Mouse (Mus musculus): ENCODE data around the gene Adamts18. TPM values are rescaled to one million over a fixed set of nuclear protein-coding genes. Genes with fewer than 3 reads are reported as not detected.
A peak's percentile ranks its signal among the peaks of the same experiment; 100 is the strongest.

Gene Adamts18
- polyA plus RNA-seq, 1 experiment, result not detected

DNA sequence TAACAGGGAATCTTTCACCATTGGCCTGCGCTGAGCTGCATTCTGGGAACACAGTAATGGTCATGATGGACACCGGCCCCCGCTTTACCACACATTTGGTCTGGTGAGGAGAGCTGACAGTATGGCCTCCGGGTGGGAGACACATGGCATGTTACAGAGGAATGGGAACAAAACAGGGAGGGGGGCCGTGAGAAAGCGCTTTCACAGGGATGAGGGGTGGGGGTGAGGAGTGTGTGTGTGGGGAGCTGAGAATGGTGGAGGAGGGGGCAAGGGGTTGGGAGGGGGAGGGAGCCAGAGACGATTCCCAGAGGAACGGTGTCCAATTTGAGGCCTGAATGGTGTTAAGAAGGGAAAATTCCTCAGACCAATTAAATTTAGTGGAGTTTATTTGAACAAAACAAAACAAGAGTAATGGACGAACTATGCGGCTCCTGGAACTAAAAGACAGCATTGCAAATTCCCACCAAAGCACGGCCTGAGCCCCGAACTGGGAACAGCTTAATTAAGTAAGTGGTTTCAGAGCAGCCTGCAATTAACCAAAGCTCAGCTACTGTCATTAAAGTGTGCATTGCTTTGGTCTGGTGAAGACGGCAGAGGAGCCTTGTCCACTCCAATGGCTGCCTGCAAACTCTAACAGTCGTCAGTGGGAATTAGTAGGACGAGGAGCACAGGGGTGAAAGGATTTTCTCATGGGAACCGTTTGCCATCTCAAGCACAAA, 181.7 kb downstream of the Adamts18 start:
- Histone ChIP-seq H3ac (ENCODE audit: control insufficient read depth, insufficient read length, low read depth) (no peak overlapping the region), H3K79me2 (ENCODE audit: control insufficient read depth, insufficient read depth) (no peaks in the 10 kb centered on the region), H3K4me3 (ENCODE audit: insufficient read depth, poor library complexity, severe bottlenecking) (no peak overlapping the region), H3K36me3 (ENCODE audit: control insufficient read depth, insufficient read depth) (no peaks in the 10 kb centered on the region), H3K79me3 (ENCODE audit: low read depth) (no peaks in the 10 kb centered on the region), H3K27me3 (ENCODE audit: control insufficient read depth, insufficient read depth, insufficient read length) (no peaks in the 10 kb centered on the region)
- TF ChIP-seq FOSL1 (IDR thresholded peaks at IDR 0.05; ENCODE audit: insufficient read depth, low read length, poor library complexity, severe bottlenecking), result no peak
- no peak for TF ChIP-seq CEBPB (IDR thresholded peaks at IDR 0.05; ENCODE audit: low read depth)
- no peak for TF ChIP-seq MAX (IDR thresholded peaks at IDR 0.05)
- no peak for TF ChIP-seq CTCF (IDR thresholded peaks at IDR 0.05; ENCODE audit: control insufficient read depth, insufficient read depth, insufficient read length)
- TF ChIP-seq MYOD1 (IDR thresholded peaks at IDR 0.05; ENCODE audit: control insufficient read depth, insufficient read length, low read depth), result no peak
- no peak for TF ChIP-seq MYOG (IDR thresholded peaks at IDR 0.05; ENCODE audit: control insufficient read depth, extremely low read depth, insufficient read length)
- no peak for TF ChIP-seq USF1 (IDR thresholded peaks at IDR 0.05; ENCODE audit: low read depth)

DNA sequence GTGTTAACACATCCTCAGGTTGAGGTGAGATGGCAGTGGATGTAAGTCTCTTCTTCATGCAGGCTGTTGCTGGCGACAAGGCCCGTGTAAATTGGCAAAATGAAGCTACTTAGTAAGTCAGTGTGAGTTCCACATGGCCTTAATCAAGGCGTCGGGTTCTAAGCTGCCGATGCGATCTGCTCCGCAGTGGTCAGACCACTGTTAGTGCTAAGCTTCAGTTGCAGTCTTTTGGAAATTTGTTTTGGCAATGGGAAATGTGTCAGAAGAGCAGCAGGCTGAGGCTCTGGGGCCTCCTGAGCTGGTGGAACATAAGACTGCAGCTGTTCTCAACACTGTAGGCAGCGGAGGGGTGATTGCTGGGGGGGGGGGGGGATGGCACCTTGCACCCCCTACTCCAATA, 182.6 kb downstream of the Adamts18 start:
- no peaks in the 10 kb centered on the region for H3K79me3 ChIP-seq (ENCODE audit: low read depth)
- no peaks in the 10 kb centered on the region for H3K36me3 ChIP-seq (ENCODE audit: control insufficient read depth, insufficient read depth)
- TF ChIP-seq MYOG (IDR thresholded peaks at IDR 0.05; ENCODE audit: control insufficient read depth, extremely low read depth, insufficient read length) (no peak), FOSL1 (IDR thresholded peaks at IDR 0.05; ENCODE audit: insufficient read depth, low read length, poor library complexity, severe bottlenecking) (no peak)
- H3ac ChIP-seq (ENCODE audit: control insufficient read depth, insufficient read length, low read depth), result no peak overlapping the region
- no peaks in the 10 kb centered on the region for H3K27me3 ChIP-seq (ENCODE audit: control insufficient read depth, insufficient read depth, insufficient read length)
- no peak overlapping the region for H3K4me3 ChIP-seq (ENCODE audit: insufficient read depth, poor library complexity, severe bottlenecking)
- no peaks in the 10 kb centered on the region for H3K79me2 ChIP-seq (ENCODE audit: control insufficient read depth, insufficient read depth)

DNA sequence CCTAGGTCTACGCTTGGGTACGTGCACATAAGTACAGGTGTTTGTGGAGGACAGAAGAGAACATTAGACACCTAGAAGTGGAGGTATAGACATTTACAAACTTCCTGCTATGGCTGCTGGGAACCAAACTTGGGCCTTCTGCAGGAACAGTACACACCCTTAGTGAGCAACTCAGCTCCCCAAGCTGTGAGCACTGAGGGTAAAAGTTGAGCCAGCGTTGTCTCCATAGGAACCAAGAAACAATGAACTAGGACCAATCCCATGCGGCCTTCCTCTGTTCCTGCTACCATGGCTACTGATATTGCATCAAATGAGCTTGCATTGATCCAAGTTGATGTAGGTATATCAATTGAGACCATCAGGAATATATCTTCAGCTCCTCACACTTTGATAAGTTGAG, 183.5 kb downstream of the Adamts18 start:
- Histone ChIP-seq H3K79me2 (ENCODE audit: control insufficient read depth, insufficient read depth) (no peaks in the 10 kb centered on the region), H3K79me3 (ENCODE audit: low read depth) (no peaks in the 10 kb centered on the region)

DNA sequence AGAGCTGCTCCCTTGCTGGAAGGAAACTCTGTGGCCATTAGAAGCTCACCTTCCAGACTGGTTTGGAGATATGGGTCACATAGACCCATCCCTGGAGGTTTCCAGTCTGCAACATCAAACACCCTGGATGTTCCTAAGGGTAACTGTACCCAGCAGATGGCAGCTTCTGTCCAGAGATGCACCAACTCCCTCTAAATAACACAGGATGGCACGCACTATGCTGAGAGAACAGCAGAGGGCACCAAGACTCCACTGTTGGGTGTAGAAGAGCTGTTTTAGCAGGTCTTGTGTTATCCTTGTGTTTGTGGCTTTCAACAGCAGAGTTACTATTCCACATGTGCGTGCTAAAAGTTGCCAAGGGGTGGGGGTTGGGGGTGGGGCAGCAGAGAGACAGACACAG, 184.0 kb downstream of the Adamts18 start:
- H3K36me3 ChIP-seq (ENCODE audit: control insufficient read depth, insufficient read depth), result no peaks in the 10 kb centered on the region
- no peak overlapping the region for H3ac ChIP-seq (ENCODE audit: control insufficient read depth, insufficient read length, low read depth)
- no peaks in the 10 kb centered on the region for H3K27me3 ChIP-seq (ENCODE audit: control insufficient read depth, insufficient read depth, insufficient read length)
- no peaks in the 10 kb centered on the region for H3K79me3 ChIP-seq (ENCODE audit: low read depth)
- no peaks in the 10 kb centered on the region for H3K79me2 ChIP-seq (ENCODE audit: control insufficient read depth, insufficient read depth)
- TF ChIP-seq CTCF (IDR thresholded peaks at IDR 0.05; ENCODE audit: control insufficient read depth, insufficient read depth, insufficient read length), result peak; percentile 85
- no peak for TF ChIP-seq FOSL1 (IDR thresholded peaks at IDR 0.05; ENCODE audit: insufficient read depth, low read length, poor library complexity, severe bottlenecking)
- H3K4me3 ChIP-seq (ENCODE audit: insufficient read depth, poor library complexity, severe bottlenecking), result no peak overlapping the region

More for the DNA sequence above, 183.5 kb downstream of the Adamts18 start:
- no peaks in the 10 kb centered on the region for H3K27me3 ChIP-seq (ENCODE audit: control insufficient read depth, insufficient read depth, insufficient read length)
- no peak for TF ChIP-seq FOSL1 (IDR thresholded peaks at IDR 0.05; ENCODE audit: insufficient read depth, low read length, poor library complexity, severe bottlenecking)
- TF ChIP-seq MYOG (IDR thresholded peaks at IDR 0.05; ENCODE audit: control insufficient read depth, extremely low read depth, insufficient read length), result no peak
- H3K4me3 ChIP-seq (ENCODE audit: insufficient read depth, poor library complexity, severe bottlenecking), result no peak overlapping the region
- no peak overlapping the region for H3ac ChIP-seq (ENCODE audit: control insufficient read depth, insufficient read length, low read depth)
- no peaks in the 10 kb centered on the region for H3K36me3 ChIP-seq (ENCODE audit: control insufficient read depth, insufficient read depth)

DNA sequence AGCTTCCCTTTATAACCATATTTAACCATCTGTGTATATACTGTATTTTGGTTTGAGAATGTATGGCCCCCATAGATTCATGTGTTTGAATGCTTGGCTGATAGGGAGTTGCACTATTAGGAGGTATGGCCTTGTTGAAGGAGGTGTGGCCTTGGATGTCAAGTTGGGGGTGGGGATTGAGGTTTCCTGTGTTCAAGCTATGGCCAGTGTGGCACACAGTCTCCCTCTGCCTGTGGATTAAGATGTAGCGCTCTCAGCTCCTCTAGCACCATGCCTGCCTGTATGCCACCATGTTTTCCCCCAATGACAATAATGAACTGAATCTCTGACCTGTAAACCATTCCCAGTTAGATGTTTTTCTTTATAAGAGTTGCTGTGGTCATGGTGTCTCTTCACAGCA, 188.4 kb downstream of the Adamts18 start:
- TF ChIP-seq MYOG (IDR thresholded peaks at IDR 0.05; ENCODE audit: control insufficient read depth, extremely low read depth, insufficient read length), result no peak
- TF ChIP-seq MAX (IDR thresholded peaks at IDR 0.05), result no peak
- TF ChIP-seq MYOD1 (IDR thresholded peaks at IDR 0.05; ENCODE audit: control insufficient read depth, insufficient read length, low read depth), result no peak
- TF ChIP-seq CTCF (IDR thresholded peaks at IDR 0.05; ENCODE audit: control insufficient read depth, insufficient read depth, insufficient read length), result no peak
- TF ChIP-seq CEBPB (IDR thresholded peaks at IDR 0.05; ENCODE audit: low read depth), result no peak
- TF ChIP-seq FOSL1 (IDR thresholded peaks at IDR 0.05; ENCODE audit: insufficient read depth, low read length, poor library complexity, severe bottlenecking), result no peak
- no peak for TF ChIP-seq USF1 (IDR thresholded peaks at IDR 0.05; ENCODE audit: low read depth)
- Histone ChIP-seq H3K79me3 (ENCODE audit: low read depth) (no peaks in the 10 kb centered on the region), H3K4me3 (ENCODE audit: insufficient read depth, poor library complexity, severe bottlenecking) (no peak overlapping the region), H3ac (ENCODE audit: control insufficient read depth, insufficient read length, low read depth) (no peak overlapping the region), H3K36me3 (ENCODE audit: control insufficient read depth, insufficient read depth) (no peaks in the 10 kb centered on the region), H3K27me3 (ENCODE audit: control insufficient read depth, insufficient read depth, insufficient read length) (no peaks in the 10 kb centered on the region), H3K79me2 (ENCODE audit: control insufficient read depth, insufficient read depth) (no peaks in the 10 kb centered on the region)

DNA sequence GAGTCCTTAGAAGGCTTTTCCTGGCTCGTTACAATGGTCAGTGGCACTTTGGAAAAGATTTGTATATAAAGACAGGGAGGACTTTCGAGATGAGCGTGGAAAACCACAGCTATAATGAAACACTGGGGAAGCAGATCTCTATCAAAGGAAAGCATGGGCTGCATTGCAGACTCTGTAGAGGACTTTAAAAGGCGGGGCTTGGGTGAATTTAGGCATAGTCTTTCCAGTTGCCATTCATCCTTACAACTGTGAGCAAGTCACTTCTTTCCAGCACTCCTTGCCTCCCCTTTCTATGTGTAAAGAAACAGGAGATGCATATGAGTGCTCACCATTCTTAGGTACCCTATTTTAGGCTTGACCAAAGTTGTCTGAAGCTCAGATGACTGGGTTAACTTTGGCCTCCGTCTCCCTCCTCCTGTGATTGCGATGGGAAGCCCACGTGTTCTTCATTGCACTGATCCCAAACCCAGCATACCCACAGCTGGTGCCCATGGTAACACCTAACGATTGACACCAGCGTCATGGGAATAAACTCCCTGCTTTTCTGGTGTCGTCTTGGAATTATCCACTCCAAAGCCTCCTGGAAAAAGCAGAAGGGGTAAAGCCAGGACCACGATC, 191.7 kb downstream of the Adamts18 start:
- H3ac ChIP-seq (ENCODE audit: control insufficient read depth, insufficient read length, low read depth), result no peak overlapping the region
- H3K4me3 ChIP-seq (ENCODE audit: insufficient read depth, poor library complexity, severe bottlenecking), result no peak overlapping the region
- H3K36me3 ChIP-seq (ENCODE audit: control insufficient read depth, insufficient read depth), result no peaks in the 10 kb centered on the region
- H3K79me2 ChIP-seq (ENCODE audit: control insufficient read depth, insufficient read depth), result no peaks in the 10 kb centered on the region
- H3K27me3 ChIP-seq (ENCODE audit: control insufficient read depth, insufficient read depth, insufficient read length), result peaks cover 7% of the 10 kb centered on the region
- TF ChIP-seq MYOD1 (IDR thresholded peaks at IDR 0.05; ENCODE audit: control insufficient read depth, insufficient read length, low read depth) (no peak), MAX (IDR thresholded peaks at IDR 0.05) (no peak), USF1 (IDR thresholded peaks at IDR 0.05; ENCODE audit: low read depth) (no peak), MYOG (IDR thresholded peaks at IDR 0.05; ENCODE audit: control insufficient read depth, extremely low read depth, insufficient read length) (no peak), CEBPB (IDR thresholded peaks at IDR 0.05; ENCODE audit: low read depth) (no peak), CTCF (IDR thresholded peaks at IDR 0.05; ENCODE audit: control insufficient read depth, insufficient read depth, insufficient read length) (no peak), FOSL1 (IDR thresholded peaks at IDR 0.05; ENCODE audit: insufficient read depth, low read length, poor library complexity, severe bottlenecking) (no peak)
- H3K79me3 ChIP-seq (ENCODE audit: low read depth), result no peaks in the 10 kb centered on the region
